Mouse (Mus musculus) kidney, adult 2 months (tissue): ENCODE results near the gene Wbp2nl.

Experiments used
- CTCF ChIP-seq: fragments of 200-500 bp; conservative IDR thresholded peaks from 2 replicates; pipeline ENCODE4 v1.5.1; 2011; ENCODE audit warnings: low read depth, mild to moderate bottlenecking, control low read depth, low read length, moderate library complexity, mixed read lengths; ENCODE audit not compliant: insufficient read depth, insufficient read length
- POLR2A ChIP-seq: fragments of 200-500 bp; IDR thresholded peaks from one replicate; pipeline ENCODE4 v1.6.1; 2011; ENCODE audit warnings: low read depth, low read length, control low read depth

GRCm38 (mm10) chr15:82336629-82337028, 37.9 kb downstream of the Wbp2nl start:
- TF ChIP-seq CTCF, result no peak
- no peak for TF ChIP-seq POLR2A
